Mouse (Mus musculus): ENCODE data around the gene Mto1.
"Not testable (repeated sequence)": the region's sequence is repeated elsewhere in the genome, so short reads cannot be mapped to it uniquely, and the experiment has no call there.

DNA sequence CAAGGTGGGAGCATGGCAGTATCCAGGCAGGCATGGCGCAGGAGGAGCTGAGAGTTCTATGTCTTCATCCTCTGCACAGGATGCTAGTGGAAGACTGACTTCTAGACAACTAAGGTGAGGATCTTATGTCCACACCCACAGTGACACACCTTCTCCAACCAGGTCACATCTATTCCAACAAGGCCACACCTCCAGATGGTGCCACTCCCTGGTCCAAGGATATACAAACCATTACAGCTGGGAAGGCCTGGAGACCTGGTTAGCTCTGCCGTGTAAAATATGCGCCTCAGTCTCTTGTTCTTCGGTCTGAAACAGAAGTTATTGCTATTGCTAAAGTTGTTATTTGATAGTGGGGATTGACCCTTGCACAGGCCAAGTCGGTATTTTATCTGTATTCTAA is 40.0 kb downstream of the Mto1 start:
- TF ChIP-seq CTCF (IDR thresholded peaks at IDR 0.05; ENCODE audit: borderline replicate concordance, insufficient read depth, low read depth, low read length); POLR2A (IDR thresholded peaks at IDR 0.05; ENCODE audit: borderline replicate concordance, insufficient read depth, low read length): not testable (repeated sequence)

Measured in cerebellum, adult 2 months (tissue).